Mouse (Mus musculus): ENCODE data around the gene Tsc1. TPM values are rescaled to one million over a fixed set of nuclear protein-coding genes. Genes with fewer than 3 reads are reported as not detected.

The Tsc1 gene
- polyA plus RNA-seq, 1 experiment from 2014 or later: 15.1 TPM

DNA sequence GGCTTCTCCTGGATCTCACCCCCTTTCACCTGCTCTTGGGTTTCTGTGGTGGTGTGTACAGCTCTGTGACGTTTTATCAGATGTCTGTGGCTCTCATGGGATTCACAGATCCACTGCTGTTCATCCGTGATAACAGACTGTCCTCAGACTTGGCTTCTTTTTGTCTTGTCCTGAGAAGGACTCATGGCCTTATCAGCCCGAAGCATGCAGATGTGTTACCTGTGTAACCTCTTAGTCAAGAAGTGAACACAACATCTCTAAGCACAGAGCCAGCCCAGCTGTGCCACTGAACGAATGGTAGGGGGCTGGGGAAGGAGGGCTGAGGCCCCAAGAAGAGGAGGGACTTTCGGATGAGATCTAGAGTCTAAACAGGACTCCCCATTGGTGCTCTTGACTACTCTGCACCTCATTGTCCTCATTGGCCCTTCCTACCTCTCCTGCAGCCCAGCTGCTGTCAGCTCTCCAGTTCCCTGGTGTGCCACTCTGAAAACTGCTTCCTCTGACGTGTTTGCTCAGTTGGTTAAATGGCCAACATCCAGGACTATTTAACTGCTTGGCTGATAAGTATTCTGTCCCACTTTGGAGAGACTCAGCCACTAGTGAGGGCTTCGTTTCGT is 60.7 kb downstream of the Tsc1 start:
- 90% methylated on average over 8 of the region's 8 CpGs for WGBS (ENCODE audit: missing documents)
- Histone ChIP-seq H3K79me2 (ENCODE audit: inconsistent target) (no peaks in the 10 kb centered on the region), H3K4me3 (ENCODE audit: inconsistent target) (no peak overlapping the region), H3K27ac (no peak overlapping the region), H3K36me3 (ENCODE audit: inconsistent target) (no peaks in the 10 kb centered on the region)

DNA sequence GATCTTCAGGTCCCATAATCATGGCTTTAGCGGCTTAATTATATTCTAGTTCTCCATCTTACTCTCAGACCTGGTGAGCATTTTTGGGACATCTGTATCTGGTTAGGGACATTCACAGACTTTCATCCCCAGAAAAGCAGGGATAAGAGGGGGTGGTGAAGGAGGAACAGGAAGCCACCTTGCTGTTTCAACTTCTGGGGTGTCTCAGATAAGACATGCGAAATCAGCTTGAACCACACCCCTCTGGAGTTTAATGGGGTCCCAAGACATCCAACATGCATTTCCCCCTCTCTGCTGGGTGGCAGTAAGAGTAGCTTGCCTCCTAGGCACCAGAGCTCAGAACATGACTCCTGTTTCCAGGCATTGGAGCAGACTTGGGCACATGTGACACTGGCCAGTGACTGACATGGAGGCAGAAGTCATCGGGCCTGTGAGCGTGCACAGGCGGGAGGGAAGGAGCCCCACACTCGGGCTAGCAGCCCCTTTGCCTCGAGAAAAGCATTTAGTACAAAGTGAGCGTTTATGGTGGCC is 65.1 kb downstream of the Tsc1 start:
- Histone ChIP-seq H3K79me2 (ENCODE audit: inconsistent target) (no peaks in the 10 kb centered on the region), H3K36me3 (ENCODE audit: inconsistent target) (no peaks in the 10 kb centered on the region), H3K4me3 (ENCODE audit: inconsistent target) (no peak overlapping the region), H3K27ac (no peak overlapping the region)
- 81% methylated on average over 8 of the region's 8 CpGs for WGBS (ENCODE audit: missing documents)

DNA sequence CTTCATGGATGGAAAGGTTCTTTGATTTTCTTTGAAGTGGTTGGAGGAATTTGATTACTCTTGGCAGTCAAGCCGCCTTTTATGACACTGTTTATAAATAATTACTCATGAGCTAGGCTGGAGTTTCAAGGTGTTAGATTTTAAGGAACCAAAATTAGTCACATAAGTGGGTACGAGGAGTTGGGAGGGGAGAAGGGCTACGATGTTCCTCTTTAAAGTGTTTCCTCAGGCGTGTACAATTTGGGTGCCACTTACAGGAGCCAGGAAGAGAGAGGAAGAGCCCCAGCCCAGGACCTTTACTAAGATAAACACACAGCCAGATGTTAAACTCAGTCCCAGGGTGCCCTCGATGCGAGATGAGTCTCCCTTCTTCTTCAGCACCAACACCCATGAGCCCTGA is 65.8 kb downstream of the Tsc1 start:
- Histone ChIP-seq H3K36me3 (ENCODE audit: inconsistent target) (no peaks in the 10 kb centered on the region), H3K79me2 (ENCODE audit: inconsistent target) (no peaks in the 10 kb centered on the region), H3K4me3 (ENCODE audit: inconsistent target) (no peak overlapping the region), H3K27ac (no peak overlapping the region)
- WGBS (ENCODE audit: missing documents): 28% methylated on average over 6 of the region's 6 CpGs

DNA sequence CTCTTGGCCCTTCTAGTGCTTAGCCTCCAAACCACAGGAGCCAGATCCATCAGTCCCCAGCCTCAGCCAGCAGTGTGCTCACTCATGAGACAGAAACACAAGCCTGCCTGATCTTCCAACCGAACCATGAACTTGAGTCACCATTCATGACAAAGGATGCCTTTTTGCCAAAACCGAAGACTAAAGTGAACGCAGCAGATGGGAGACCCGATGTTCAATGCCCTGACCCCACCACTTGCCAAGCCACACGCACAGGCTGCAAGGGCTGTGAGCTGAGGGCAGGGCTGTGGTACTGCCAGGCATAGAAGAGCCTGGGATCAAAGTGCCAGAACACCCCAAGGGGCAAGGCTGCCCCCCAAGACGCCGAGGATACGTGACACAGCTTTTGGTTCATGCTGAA is 72.0 kb downstream of the Tsc1 start:
- H3K36me3 ChIP-seq (ENCODE audit: inconsistent target): no peaks in the 10 kb centered on the region
- no peak overlapping the region for H3K4me3 ChIP-seq (ENCODE audit: inconsistent target)
- H3K79me2 ChIP-seq (ENCODE audit: inconsistent target): no peaks in the 10 kb centered on the region
- 89% methylated on average over 8 of the region's 8 CpGs for WGBS (ENCODE audit: missing documents)
- H3K27ac ChIP-seq: no peak overlapping the region

DNA sequence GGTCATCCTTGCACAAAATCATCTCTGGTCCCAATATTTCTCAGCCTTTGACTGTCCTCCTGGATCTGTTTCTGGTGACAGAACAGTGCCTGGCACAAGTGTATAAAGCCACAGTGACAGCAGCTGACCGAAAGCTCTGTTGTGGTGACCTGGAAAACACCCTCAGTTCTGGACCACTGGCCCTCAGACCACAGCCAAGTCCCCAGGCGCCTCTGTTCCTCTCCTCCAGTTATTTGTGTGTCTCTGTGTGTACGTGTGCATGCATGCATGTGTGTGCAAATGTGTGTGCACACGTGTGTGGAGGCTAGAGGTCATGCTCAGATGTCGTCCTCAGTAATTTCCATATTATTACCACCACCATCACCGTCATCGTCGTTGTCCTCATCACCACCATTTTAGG is 81.4 kb downstream of the Tsc1 start:
- Histone ChIP-seq H3K36me3 (ENCODE audit: inconsistent target) (no peaks in the 10 kb centered on the region), H3K79me2 (ENCODE audit: inconsistent target) (no peaks in the 10 kb centered on the region), H3K27ac (no peak overlapping the region), H3K4me3 (ENCODE audit: inconsistent target) (no peak overlapping the region)
- 95% methylated on average over 8 of the region's 8 CpGs for WGBS (ENCODE audit: missing documents)

DNA sequence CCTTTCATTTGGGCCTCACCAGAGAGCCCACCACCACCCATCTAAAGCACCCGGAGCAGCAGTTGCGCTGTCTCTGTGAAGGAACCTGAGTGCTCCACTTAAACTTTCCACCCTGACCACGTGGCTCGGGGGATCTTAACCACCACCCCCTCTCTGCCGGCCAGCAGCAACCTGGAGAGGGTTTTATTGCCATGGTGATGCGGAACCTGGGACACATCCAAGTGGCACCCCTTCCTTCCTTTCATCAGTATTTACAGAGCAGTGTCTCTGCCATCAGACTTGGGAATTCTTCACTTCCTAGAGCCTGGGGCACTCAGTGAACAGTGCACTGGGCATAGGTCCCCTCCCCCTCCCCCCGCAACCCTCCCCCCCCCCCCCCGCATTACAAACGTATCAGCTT is 82.9 kb downstream of the Tsc1 start:
- H3K36me3 ChIP-seq (ENCODE audit: inconsistent target): no peaks in the 10 kb centered on the region
- no peaks in the 10 kb centered on the region for H3K79me2 ChIP-seq (ENCODE audit: inconsistent target)
- H3K27ac ChIP-seq: no peak overlapping the region
- no peak overlapping the region for H3K4me3 ChIP-seq (ENCODE audit: inconsistent target)
- 10% methylated on average over 6 of the region's 9 CpGs for WGBS (ENCODE audit: missing documents)

DNA sequence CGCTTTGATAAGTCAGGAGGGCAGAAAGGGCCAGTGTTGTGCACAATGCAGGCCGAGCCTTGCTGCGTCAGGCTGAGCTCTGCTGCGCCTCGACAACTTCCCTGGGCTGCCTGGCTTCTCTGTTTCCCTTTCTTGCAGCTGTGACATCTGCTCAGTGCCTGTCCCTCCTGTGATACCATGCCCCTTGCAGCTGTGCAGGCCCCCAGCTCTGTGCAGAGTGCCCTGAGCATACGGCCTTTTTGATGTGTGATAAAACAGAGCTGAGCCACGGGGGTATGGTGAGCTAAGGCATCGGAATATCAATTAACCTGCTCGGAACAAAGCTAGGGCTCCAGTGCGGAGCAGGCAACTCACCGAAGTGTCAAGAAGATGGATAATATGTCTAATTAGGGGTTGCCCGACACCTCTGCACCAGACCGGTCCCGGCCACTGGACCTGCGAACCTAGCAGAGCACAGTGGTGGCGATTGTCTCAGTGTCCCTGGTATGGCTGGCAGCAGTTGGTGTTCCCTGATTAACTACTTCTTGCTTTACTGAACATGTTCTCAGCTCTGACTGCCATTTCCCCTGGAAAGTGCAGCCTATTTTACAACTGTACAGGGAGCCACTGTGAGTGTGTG is 86.9 kb downstream of the Tsc1 start:
- Histone ChIP-seq H3K27ac (no peak overlapping the region), H3K36me3 (ENCODE audit: inconsistent target) (no peaks in the 10 kb centered on the region), H3K4me3 (ENCODE audit: inconsistent target) (no peak overlapping the region), H3K79me2 (ENCODE audit: inconsistent target) (no peaks in the 10 kb centered on the region)
- WGBS (ENCODE audit: missing documents): 88% methylated on average over 16 of the region's 16 CpGs

DNA sequence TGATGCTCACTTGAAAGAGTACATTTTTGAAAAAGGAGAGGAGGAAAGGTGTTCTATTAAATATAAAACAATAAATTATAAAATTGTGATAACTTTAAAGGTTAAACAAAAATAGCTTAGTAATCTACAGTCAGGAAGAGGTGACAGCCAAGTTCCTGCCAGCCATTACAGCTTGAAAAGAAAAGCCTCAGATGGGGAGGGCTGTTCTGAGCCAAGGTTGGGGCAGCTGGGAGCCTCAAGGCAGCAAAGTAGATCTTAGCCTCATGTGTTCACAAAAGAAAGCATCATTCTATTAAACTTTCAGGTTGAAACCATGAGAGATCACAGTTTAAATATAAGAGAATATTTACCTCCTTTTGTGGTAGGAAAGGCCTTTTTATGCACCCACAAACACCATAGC is 89.6 kb downstream of the Tsc1 start:
- Histone ChIP-seq H3K27ac (no peak overlapping the region), H3K79me2 (ENCODE audit: inconsistent target) (no peaks in the 10 kb centered on the region), H3K4me3 (ENCODE audit: inconsistent target) (no peak overlapping the region), H3K36me3 (ENCODE audit: inconsistent target) (no peaks in the 10 kb centered on the region)

DNA sequence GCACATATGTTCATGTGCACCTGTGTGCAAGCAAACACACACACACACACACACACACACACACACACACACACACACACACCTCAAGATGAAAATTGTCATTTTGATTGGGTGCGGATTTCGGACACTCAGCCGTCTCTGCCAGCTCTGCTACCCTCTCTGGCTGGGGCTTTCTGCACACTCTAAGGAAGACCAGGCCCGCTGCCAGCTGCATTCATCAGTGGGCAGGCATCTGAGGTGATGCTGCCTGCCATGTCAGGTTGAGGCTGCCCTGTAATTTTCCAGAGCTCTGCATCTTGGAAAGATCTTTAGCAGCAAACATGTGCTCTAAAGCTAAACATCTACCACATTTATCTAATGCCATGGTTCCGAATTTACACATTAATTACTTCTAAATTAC is 96.1 kb downstream of the Tsc1 start:
- Histone ChIP-seq H3K36me3 (ENCODE audit: inconsistent target) (no peaks in the 10 kb centered on the region), H3K4me3 (ENCODE audit: inconsistent target) (no peak overlapping the region), H3K27ac (no peak overlapping the region), H3K79me2 (ENCODE audit: inconsistent target) (no peaks in the 10 kb centered on the region)
- WGBS (ENCODE audit: missing documents): 93% methylated on average over 5 of the region's 5 CpGs

DNA sequence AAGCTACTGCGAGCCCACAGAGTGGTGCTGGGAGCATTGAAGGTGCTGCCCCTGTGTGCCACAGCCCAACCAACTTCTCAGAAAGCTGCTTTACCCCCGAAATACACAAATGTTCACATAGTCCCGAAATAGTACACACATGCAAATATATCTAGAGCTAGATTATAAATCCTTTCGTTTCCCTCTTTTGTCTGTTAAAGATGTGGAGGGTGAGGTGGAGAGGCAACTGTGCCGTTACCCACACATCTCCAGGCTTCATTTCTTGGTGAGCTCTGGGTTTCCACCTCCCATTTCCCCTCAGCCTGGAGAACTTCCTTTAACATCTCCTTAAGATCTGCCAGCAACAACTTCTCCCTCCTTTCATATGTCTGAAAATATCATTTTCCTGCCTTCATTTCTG is 99.1 kb downstream of the Tsc1 start:
- no peaks in the 10 kb centered on the region for H3K36me3 ChIP-seq (ENCODE audit: inconsistent target)
- H3K79me2 ChIP-seq (ENCODE audit: inconsistent target): no peaks in the 10 kb centered on the region
- 66% methylated on average over 5 of the region's 5 CpGs for WGBS (ENCODE audit: missing documents)
- H3K4me3 ChIP-seq (ENCODE audit: inconsistent target): no peak overlapping the region
- H3K27ac ChIP-seq: no peak overlapping the region

Other genes starting within 250 kb of the Tsc1 start
- 0.14 to 0.25 TPM (median 0.14 TPM) in 3 replicates for gene Ppp1r26, start 194.4 kb upstream of the Tsc1 start, polyA plus RNA-seq (2018)
- gene 1700007K13Rik, start 174.9 kb upstream of the Tsc1 start, polyA plus RNA-seq (2018): not detected in 3 replicates
- gene Mrps2, start 173.2 kb upstream of the Tsc1 start, polyA plus RNA-seq (2018): 21.3 to 32.9 TPM (median 31.3 TPM) in 3 replicates
- 5.3 to 10.9 TPM (median 10.7 TPM) in 3 replicates for gene Gbgt1, start 144.3 kb upstream of the Tsc1 start, polyA plus RNA-seq (2018)
- 4.6 to 7.7 TPM (median 6.7 TPM) in 3 replicates for gene Gm10134, start 135.1 kb upstream of the Tsc1 start, polyA plus RNA-seq (2018)
- 13.9 to 47.0 TPM (median 37.1 TPM) in 3 replicates for gene Ralgds, start 128.1 kb upstream of the Tsc1 start, polyA plus RNA-seq (2018)
- not detected in 3 replicates for gene Cel, start 77.8 kb upstream of the Tsc1 start, polyA plus RNA-seq (2018)
- 10.4 to 14.6 TPM (median 10.5 TPM) in 3 replicates for gene Gtf3c5, start 57.5 kb upstream of the Tsc1 start, polyA plus RNA-seq (2018)
- 0.10 TPM in 1 of 3 replicates, not detected in the others for gene Gfi1b, start 19.2 kb upstream of the Tsc1 start, polyA plus RNA-seq (2018)
- gene Spaca9, start 58.5 kb downstream of the Tsc1 start, polyA plus RNA-seq (2018): 11.7 to 25.3 TPM (median 13.8 TPM) in 3 replicates
- 5.3 to 14.5 TPM (median 9.7 TPM) in 3 replicates for gene Ak8, start 58.9 kb downstream of the Tsc1 start, polyA plus RNA-seq (2018)
- gene Gtf3c4, start 199.1 kb downstream of the Tsc1 start, polyA plus RNA-seq (2018): 11.5 to 17.4 TPM (median 12.1 TPM) in 3 replicates
- gene Ddx31, start 199.2 kb downstream of the Tsc1 start, polyA plus RNA-seq (2018): 9.6 to 15.8 TPM (median 9.6 TPM) in 3 replicates